Mouse (Mus musculus): ENCODE results near the gene Atp6v1fnb. TPM values are rescaled to one million over a fixed set of nuclear protein-coding genes. Genes with fewer than 3 reads are reported as not detected.
A peak's percentile ranks its signal among the peaks of the same experiment; 100 is the strongest.

Atp6v1fnb gene
- polyA plus RNA-seq, 1 experiment from 2014 or later: 0.37 TPM

DNA sequence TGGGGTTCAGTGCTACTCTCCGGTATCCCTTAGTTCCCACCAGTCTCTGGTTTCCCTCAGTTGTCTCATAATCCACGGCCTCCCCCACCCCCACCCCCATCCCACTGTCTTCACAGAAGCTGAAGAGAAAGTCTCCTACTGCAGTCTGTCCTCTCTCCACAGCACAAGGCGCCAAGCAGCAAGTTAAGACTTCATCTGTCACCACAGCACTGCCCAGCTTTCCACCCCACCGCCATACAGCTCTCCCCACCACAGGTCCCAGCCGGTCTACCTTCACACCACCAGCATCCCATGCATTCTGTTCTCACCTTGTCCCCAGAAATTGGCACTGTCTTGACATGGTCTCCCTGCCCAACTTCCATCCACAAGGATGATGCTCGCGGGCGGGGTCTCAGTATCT, 35.6 kb downstream of the Atp6v1fnb start:
- 0 out of 2 replicates have a peak, but pooled peaks have one; percentile 20 for ATAC-seq (ENCODE audit: low FRiP score)
- Histone ChIP-seq H3K4me3 (replicated peaks) (peak overlapping the region; percentile 47), H3K36me3 (replicated peaks) (no peaks in the 10 kb centered on the region), H3K27ac (no peak overlapping the region), H3K4me1 (peaks cover 13% of the 10 kb centered on the region), H3K9ac (no peak overlapping the region), H3K4me2 (peak overlapping the region; percentile 67), H3K27me3 (peaks cover 61% of the 10 kb centered on the region), H3K9me3 (no peaks in the 10 kb centered on the region)
- 26% methylated on average over 8 of the region's 8 CpGs for WGBS

DNA sequence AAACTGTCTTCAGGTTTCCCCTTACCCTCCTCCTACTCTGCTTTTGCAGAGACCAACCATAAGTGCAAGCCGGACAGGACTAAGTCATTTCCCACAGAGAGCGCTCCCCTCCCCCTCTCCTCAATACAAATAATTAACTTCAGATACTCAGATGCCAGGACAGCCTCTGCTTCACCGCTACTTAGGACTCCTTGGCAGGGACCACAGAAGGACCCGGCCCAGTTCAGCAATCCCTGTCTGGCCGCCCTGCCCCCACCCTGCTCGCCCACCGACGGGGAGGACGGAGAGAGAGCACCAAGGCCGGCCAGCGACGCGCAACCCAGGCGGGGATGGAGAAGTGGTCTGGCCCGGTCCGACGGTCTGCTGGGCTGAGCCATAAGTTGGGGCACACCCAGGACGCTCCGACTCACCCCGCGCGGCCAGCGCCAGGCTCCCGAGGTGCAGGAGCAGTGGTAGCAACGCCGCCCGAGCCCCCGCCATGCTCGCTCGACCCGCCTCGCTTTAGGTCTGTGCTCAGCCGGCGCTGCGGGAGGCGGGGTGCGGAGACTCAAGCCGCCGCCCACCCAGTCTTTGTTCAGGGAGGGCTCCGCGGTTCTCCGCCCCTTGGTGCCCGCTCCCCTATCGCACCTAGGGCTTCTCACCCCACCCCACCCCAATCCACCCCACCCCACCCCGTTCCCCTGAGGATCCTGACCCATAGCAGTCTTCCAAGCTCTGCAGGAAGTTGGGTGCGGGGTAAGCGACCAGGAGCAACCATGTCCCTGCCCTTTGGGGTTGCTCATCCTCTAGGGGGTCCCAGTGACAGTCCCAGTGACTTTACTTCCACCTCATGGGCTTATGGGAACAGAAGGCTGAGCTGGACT, 36.4 kb downstream of the Atp6v1fnb start, which contains the start of gene Kcp:
Kcp (minus strand) TSS at position 506 of the 863 bp plus-strand sequence.
- Histone ChIP-seq H3K9me3 (no peaks in the 10 kb centered on the region), H3K4me3 (replicated peaks) (peak within 1 kb of the TSS; percentile 47), H3K9ac (peak within 1 kb of the TSS; percentile 36; the same call in 1 of the 2 replicates), H3K4me2 (peak within 1 kb of the TSS; percentile 67), H3K4me1 (peaks cover 13% of the 10 kb centered on the region), H3K36me3 (replicated peaks) (no peaks in the 10 kb centered on the region), H3K27me3 (peaks cover 66% of the 10 kb centered on the region), H3K27ac (no peak within 1 kb of the TSS)
- peak; percentile 63 for ATAC-seq (ENCODE audit: low FRiP score)
- WGBS: under 1% methylated on average over 47 of the region's 47 CpGs

DNA sequence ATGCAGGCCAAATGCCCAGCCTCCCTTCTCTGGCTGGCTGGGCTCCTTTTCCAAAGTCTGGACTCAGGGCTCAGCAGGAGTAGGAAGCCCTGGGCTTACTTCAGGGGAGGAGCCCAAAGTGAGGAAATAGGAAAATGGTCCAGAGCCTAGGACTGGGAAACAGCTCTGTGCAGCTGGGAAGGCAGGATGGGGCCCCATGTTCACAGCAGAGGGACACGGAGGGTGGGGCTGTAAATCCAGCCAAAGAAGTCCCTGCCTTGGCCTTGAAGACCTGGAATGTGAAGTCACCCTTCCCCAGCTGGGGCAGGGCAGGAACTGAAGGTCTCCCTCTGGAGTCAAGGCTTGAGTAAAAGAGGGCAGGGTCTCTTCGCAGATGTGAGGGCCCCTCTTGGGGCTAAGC, 37.8 kb downstream of the Atp6v1fnb start:
- Histone ChIP-seq H3K4me1 (peaks cover 24% of the 10 kb centered on the region), H3K9ac (no peak overlapping the region), H3K36me3 (replicated peaks) (no peaks in the 10 kb centered on the region), H3K27me3 (peaks cover 66% of the 10 kb centered on the region), H3K4me2 (no peak overlapping the region), H3K27ac (no peak overlapping the region), H3K9me3 (no peaks in the 10 kb centered on the region), H3K4me3 (replicated peaks) (no peak overlapping the region)
- ATAC-seq (ENCODE audit: low FRiP score): no peak
- 35% methylated on average over 2 of the region's 2 CpGs for WGBS

DNA sequence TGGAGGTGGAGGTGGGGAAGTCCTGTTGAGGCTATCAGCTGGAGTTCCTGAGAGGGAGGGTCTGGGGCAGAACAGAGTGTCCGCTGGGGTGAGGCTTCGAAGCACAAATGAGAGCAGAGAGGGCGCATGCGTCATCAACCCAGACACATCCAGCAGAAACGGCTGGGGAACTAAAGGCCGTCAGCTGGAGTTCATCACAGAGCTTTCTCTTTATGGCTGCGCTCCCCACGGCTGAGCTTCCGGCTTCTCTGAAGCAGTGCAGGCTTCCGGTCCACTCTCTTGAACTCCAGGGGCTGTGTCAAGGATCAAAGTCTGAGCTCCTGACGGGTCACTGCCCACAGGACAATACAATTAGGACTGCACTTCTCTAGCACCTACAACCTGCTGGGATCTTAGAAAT, 42.0 kb downstream of the Atp6v1fnb start:
- Histone ChIP-seq H3K4me3 (replicated peaks) (peak overlapping the region; percentile 14; the same call in 1 of the 2 replicates), H3K27me3 (peaks cover 62% of the 10 kb centered on the region), H3K9ac (no peak overlapping the region), H3K9me3 (no peaks in the 10 kb centered on the region), H3K27ac (0 out of 2 replicates have a peak overlapping the region, but pooled peaks have one; percentile 25), H3K4me2 (peak overlapping the region; percentile 47), H3K4me1 (peaks cover 10% of the 10 kb centered on the region), H3K36me3 (replicated peaks) (no peaks in the 10 kb centered on the region)
- ATAC-seq (ENCODE audit: low FRiP score): peak; percentile 60
- 2% methylated on average over 11 of the region's 11 CpGs for WGBS

DNA sequence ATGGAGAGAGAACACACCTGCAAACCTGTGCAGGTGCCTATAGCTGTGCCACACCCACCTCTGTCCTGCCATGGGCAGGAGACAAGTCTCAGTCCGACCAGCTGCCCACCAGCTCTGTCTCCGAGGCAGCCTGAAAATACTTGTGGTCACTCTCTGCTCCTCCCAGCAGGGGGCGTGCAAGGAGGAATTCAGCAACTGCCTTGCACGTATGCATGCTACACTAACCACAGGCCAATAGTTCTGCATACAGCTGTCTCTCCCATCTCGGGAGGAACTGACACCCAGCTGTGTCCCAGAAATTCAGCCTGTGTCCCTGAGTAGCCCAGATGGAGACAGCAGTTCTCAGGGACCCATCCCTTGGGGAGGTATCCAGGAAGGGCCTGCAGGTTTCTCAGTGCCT, 45.9 kb downstream of the Atp6v1fnb start:
- Histone ChIP-seq H3K27ac (no peak overlapping the region), H3K4me2 (no peak overlapping the region), H3K27me3 (peaks cover 50% of the 10 kb centered on the region), H3K9ac (no peak overlapping the region), H3K4me3 (replicated peaks) (no peak overlapping the region), H3K9me3 (no peaks in the 10 kb centered on the region), H3K36me3 (replicated peaks) (no peaks in the 10 kb centered on the region), H3K4me1 (peaks cover 10% of the 10 kb centered on the region)
- ATAC-seq (ENCODE audit: low FRiP score): 0 out of 2 replicates have a peak, but pooled peaks have one; percentile 11
- WGBS: 8% methylated on average over 5 of the region's 5 CpGs

DNA sequence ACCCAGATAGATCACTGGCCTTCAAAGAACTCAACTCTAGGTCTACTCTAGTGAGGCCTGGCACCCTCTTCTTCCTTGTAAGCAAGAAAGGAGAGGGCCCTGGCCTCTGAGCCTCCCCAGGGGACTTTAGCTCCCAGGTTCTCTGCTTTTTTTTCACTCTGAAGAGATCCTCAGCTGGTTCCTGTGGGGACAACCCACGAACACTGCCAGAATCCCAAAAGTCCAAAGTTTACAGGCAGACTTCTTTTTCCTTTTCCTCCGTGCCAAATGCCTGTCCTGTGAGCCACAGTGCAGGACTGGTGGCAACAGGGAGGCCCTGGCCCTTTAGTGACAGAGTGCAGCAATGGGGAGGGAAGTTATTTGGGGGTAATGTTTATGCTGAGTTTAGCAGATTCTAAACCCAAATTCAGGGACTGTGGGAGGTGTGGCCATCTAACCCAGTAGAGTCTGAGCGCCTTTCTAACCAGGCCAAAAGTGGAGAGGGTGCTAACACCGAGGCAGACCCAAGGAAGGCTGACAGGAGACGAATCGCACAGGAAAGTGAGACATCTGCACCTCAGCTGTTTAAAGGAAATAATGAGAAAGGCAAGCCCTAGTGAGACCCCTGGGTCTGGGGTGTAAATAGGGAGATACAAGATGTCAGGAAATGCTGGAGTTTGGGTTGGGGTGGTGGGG, 51.5 kb downstream of the Atp6v1fnb start:
- 74% methylated on average over 6 of the region's 6 CpGs for WGBS
- peaks cover 66% of the 10 kb centered on the region for H3K27me3 ChIP-seq
- H3K36me3 ChIP-seq (replicated peaks): no peaks in the 10 kb centered on the region
- no peak overlapping the region for H3K4me3 ChIP-seq (replicated peaks)
- no peak overlapping the region for H3K9ac ChIP-seq
- H3K4me2 ChIP-seq: no peak overlapping the region
- H3K4me1 ChIP-seq: peaks cover 17% of the 10 kb centered on the region
- H3K27ac ChIP-seq: no peak overlapping the region
- no peak for ATAC-seq (ENCODE audit: low FRiP score)
- no peaks in the 10 kb centered on the region for H3K9me3 ChIP-seq

Other genes with a start within 250 kb of the Atp6v1fnb start
- gene Hilpda, start 198.9 kb upstream of the Atp6v1fnb start, polyA plus RNA-seq (2016; fragmentation: Nextera tagmentation; extraction: Ambion mirVana): 31.3 and 32.5 TPM in 2 replicates
- gene Fam71f2, start 191.8 kb upstream of the Atp6v1fnb start, polyA plus RNA-seq (2016; fragmentation: Nextera tagmentation; extraction: Ambion mirVana): 0.56 and 0.77 TPM in 2 replicates
- gene Fam71f1, start 152.3 kb upstream of the Atp6v1fnb start, polyA plus RNA-seq (2016; fragmentation: Nextera tagmentation; extraction: Ambion mirVana): not detected in 2 replicates
- gene Calu, start 123.4 kb upstream of the Atp6v1fnb start, polyA plus RNA-seq (2016; fragmentation: Nextera tagmentation; extraction: Ambion mirVana): 192 and 207 TPM in 2 replicates
- gene Opn1sw, start 83.0 kb upstream of the Atp6v1fnb start, polyA plus RNA-seq (2016; fragmentation: Nextera tagmentation; extraction: Ambion mirVana): 0.23 and 0.37 TPM in 2 replicates
- 27.2 and 29.9 TPM in 2 replicates for gene Ccdc136, start 75.1 kb upstream of the Atp6v1fnb start, polyA plus RNA-seq (2016; fragmentation: Nextera tagmentation; extraction: Ambion mirVana)
- gene Flnc, start 38.2 kb upstream of the Atp6v1fnb start, polyA plus RNA-seq (2016; fragmentation: Nextera tagmentation; extraction: Ambion mirVana): 4.1 and 4.5 TPM in 2 replicates
- 196 and 197 TPM in 2 replicates for gene Atp6v1f, start 3.7 kb upstream of the Atp6v1fnb start, polyA plus RNA-seq (2016; fragmentation: Nextera tagmentation; extraction: Ambion mirVana)
- gene Kcp, start 36.5 kb downstream of the Atp6v1fnb start, polyA plus RNA-seq (2016; fragmentation: Nextera tagmentation; extraction: Ambion mirVana): 9.4 and 10.8 TPM in 2 replicates
- gene Irf5, start 55.2 kb downstream of the Atp6v1fnb start, polyA plus RNA-seq (2016; fragmentation: Nextera tagmentation; extraction: Ambion mirVana): 0.95 and 1.3 TPM in 2 replicates
- gene Tnpo3, start 138.4 kb downstream of the Atp6v1fnb start, polyA plus RNA-seq (2016; fragmentation: Nextera tagmentation; extraction: Ambion mirVana): 119 and 123 TPM in 2 replicates
- 8.6 and 9.2 TPM in 2 replicates for gene Tspan33, start 222.8 kb downstream of the Atp6v1fnb start, polyA plus RNA-seq (2016; fragmentation: Nextera tagmentation; extraction: Ambion mirVana)